Mouse (Mus musculus) spleen, adult 2 months (tissue): ENCODE results near the gene Mrpl54.

Source experiments
- CTCF ChIP-seq: fragments of 200-500 bp; IDR thresholded peaks from 2 replicates; pipeline ENCODE4 v1.5.1; 2011; ENCODE audit warnings: mild to moderate bottlenecking, inconsistent platforms; ENCODE audit not compliant: insufficient read depth, insufficient read length, insufficient replicate concordance; ENCODE audit errors: extremely low read depth
- POLR2A ChIP-seq: fragments of 200-500 bp; IDR thresholded peaks from 2 replicates; pipeline ENCODE4 v1.6.1; 2011; ENCODE audit warnings: low read depth, low read length, inconsistent platforms

- no peak for TF ChIP-seq CTCF
- TF ChIP-seq POLR2A, result no peak
Measured at GRCm38 (mm10) chr10:81300352-81300907, 33.7 kb upstream of the Mrpl54 start.
